Mouse (Mus musculus) ES-E14 (cell line): ENCODE data around the gene Pnp2. TPM values are rescaled to one million over a fixed set of nuclear protein-coding genes. Genes with fewer than 3 reads are reported as not detected.
A peak's percentile ranks its signal among the peaks of the same experiment; 100 is the strongest.
"Not testable (repeated sequence)": the region's sequence is repeated elsewhere in the genome, so short reads cannot be mapped to it uniquely, and the experiment has no call there.

ENCODE experiments used
- DNase-seq: peaks from one replicate; pipeline ENCODE4 v3.0.0-alpha.2; 2013; ENCODE audit warnings: low read depth, low spot score
- H3K27ac ChIP-seq: 2 replicates; pipeline ENCODE4 v1.5.1; 2012; ENCODE audit warnings: low read depth, mild to moderate bottlenecking, low read length, moderate library complexity, mixed read lengths; ENCODE audit not compliant: poor library complexity, insufficient read depth, severe bottlenecking
- H3K36me3 ChIP-seq: 2 replicates; pipeline ENCODE4 v1.6.1; 2012; ENCODE audit warnings: mild to moderate bottlenecking, low read length, moderate library complexity, mixed read lengths; ENCODE audit not compliant: control insufficient read depth, poor library complexity, insufficient read depth, severe bottlenecking
- H3K4me1 ChIP-seq, 2 experiments: fragments of 150-350 bp in 1 of 2; sonication (generic) in 1 of 2; 2 replicates each; pipeline ENCODE4 v1.6.1; 2012; ENCODE audit warnings: low read length in 2 of 2, mild to moderate bottlenecking in 1 of 2, mixed read lengths in 1 of 2; ENCODE audit not compliant: control insufficient read depth in 2 of 2, insufficient read depth in 2 of 2, poor library complexity in 1 of 2
- H3K4me3 ChIP-seq, 2 experiments: fragments of 150-350 bp in 1 of 2; sonication (generic) in 1 of 2; 2 replicates each; pipeline ENCODE4 v1.5.1; 2012; ENCODE audit warnings: low read length in 2 of 2, low read depth in 1 of 2, mild to moderate bottlenecking in 1 of 2, mixed read lengths in 1 of 2; ENCODE audit not compliant: insufficient read depth in 1 of 2, poor library complexity in 1 of 2, severe bottlenecking in 1 of 2
- H3K9ac ChIP-seq: 2 replicates; pipeline ENCODE4 v1.6.1; 2012; ENCODE audit warnings: low read depth, mild to moderate bottlenecking, low read length, mixed read lengths; ENCODE audit not compliant: poor library complexity, insufficient read depth, severe bottlenecking
- H3K9me3 ChIP-seq: fragments of 150-350 bp; sonication (generic); 2 replicates; pipeline ENCODE4 v1.6.1; 2012; ENCODE audit warnings: low read depth, mild to moderate bottlenecking, low read length; ENCODE audit not compliant: control insufficient read depth, insufficient read depth
- CHD2 ChIP-seq: IDR thresholded peaks from 2 replicates; pipeline ENCODE4 v1.6.1; 2014; ENCODE audit warnings: mild to moderate bottlenecking, low read depth, low read length, inconsistent platforms
- HCFC1 ChIP-seq: IDR thresholded peaks from 2 replicates; pipeline ENCODE4 v1.6.1; 2012; ENCODE audit warnings: low read length, inconsistent platforms, borderline replicate concordance; ENCODE audit not compliant: insufficient read depth
- MAFK ChIP-seq: IDR thresholded peaks from 2 replicates; pipeline ENCODE4 v1.6.1; 2014; ENCODE audit warnings: mild to moderate bottlenecking, low read depth, low read length, inconsistent platforms; ENCODE audit not compliant: insufficient read depth
- ZC3H11A ChIP-seq: IDR thresholded peaks from 2 replicates; pipeline ENCODE4 v1.6.1; 2012; ENCODE audit warnings: low read depth, mild to moderate bottlenecking, inconsistent platforms, low read length, borderline replicate concordance
- ZNF384 ChIP-seq: IDR thresholded peaks from 2 replicates; pipeline ENCODE4 v1.6.1; 2012; ENCODE audit warnings: low read depth, low read length, inconsistent platforms
- in situ Hi-C, 2 experiments: fragments of 600-800 bp; cut with MboI; formaldehyde crosslinking; loops; one replicate each; pipeline ENCODE4 v1.15.1; 2025; ENCODE audit warnings: low sequenced_read_pairs in 2 of 2, inconsistent platforms in 1 of 2; ENCODE audit not compliant: unreplicated experiment in 2 of 2
- total RNA-seq: library from RNA; depleted of rRNA; stranded (reverse); fragments of 300-350 nt; gene quantifications from 2 replicates; pipeline ENCODE4 v1.2.3, GENCODE M21; 2012

Pnp2 gene
- total RNA-seq, 1 experiment = 1.1 TPM

DNA sequence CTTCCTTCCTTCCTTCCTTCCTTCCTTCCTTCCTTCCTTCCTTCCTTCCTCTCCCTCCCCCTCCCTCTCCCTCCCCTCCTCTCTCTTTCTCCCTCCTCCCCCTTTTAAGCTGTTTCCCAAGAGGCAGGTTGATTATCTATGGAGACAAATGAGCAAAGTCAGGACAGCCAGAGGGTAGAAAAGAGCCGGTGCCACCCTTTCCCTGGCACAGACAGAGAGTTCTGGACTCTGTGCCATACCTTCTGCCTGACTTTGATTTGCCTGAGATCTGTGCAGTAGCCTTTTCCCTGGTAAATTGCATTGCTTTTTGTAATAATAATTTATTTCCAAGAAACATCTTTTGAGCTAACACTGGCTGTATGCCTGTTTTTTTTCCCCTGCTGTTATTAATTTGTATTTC is 13.2 kb downstream of the Pnp2 start:
- Histone ChIP-seq H3K9ac (no peak overlapping the region), H3K36me3 (peaks cover under 1% of the 10 kb centered on the region), H3K9me3 (no peaks in the 10 kb centered on the region), H3K4me3 (no peak overlapping the region), H3K27ac (peak overlapping the region; percentile 70; the same call in 1 of the 2 replicates), H3K4me1 (peaks cover 0 to 8% of the 10 kb centered on the region in 2 experiments; a peak in 1 of 4 replicates)
- in situ Hi-C loops = no loop called here
- TF ChIP-seq CHD2 (no peak), ZC3H11A (no peak), ZNF384 (no peak), MAFK (no peak), HCFC1 (no peak)
- no peak for DNase-seq

- TF ChIP-seq ZNF384 (peak; percentile 82), MAFK (no peak), CHD2 (no peak)
- Histone ChIP-seq H3K9ac (no peak overlapping the region), H3K4me1 (peaks cover 0 to 8% of the 10 kb centered on the region in 2 experiments; a peak in 1 of 4 replicates), H3K27ac (peak overlapping the region; percentile 91; the same call in 1 of the 2 replicates), H3K9me3 (no peaks in the 10 kb centered on the region), H3K36me3 (no peaks in the 10 kb centered on the region), H3K4me3 (no peak overlapping the region)
- peak; percentile 69 for DNase-seq
- in situ Hi-C loops = no loop called here
These were observed 14.1 kb downstream of the Pnp2 start for GRCm38 (mm10) chr14:50969558-50970544.

- in situ Hi-C loops = no loop called here
- H3K36me3 ChIP-seq = no peaks in the 10 kb centered on the region
- TF ChIP-seq ZC3H11A (no peak), CHD2 (no peak), MAFK (no peak), HCFC1 (no peak), ZNF384 (no peak)
- H3K4me3 ChIP-seq = no peak overlapping the region
- H3K4me1 ChIP-seq = peaks cover 0 to 8% of the 10 kb centered on the region in 2 experiments; a peak in 1 of 4 replicates
- no peak for DNase-seq
- H3K9me3 ChIP-seq = no peaks in the 10 kb centered on the region
- no peak overlapping the region for H3K9ac ChIP-seq
- peak overlapping the region; percentile 38; the same call in 1 of the 2 replicates for H3K27ac ChIP-seq
These were observed 15.0 kb downstream of the Pnp2 start for GRCm38 (mm10) chr14:50970822-50971221.

DNA sequence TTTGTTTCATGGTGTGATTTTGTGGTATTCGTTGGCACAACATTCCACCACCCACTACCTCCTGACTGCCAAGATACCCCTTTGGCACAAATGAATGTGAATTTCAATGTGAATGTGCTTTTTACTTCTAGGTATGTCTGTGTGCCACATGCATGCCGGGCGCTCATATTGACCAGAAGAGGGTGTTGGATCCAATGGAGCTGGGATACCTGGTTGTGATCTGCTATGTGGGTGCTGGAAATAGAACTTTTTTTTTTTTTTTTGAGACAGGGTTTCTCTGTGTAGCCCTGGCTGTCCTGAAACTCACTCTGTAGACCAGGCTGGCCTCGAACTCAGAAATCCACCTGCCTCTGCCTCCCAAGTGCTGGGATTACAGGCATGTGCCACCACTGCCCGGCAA is 17.3 kb downstream of the Pnp2 start:
- DNase-seq, H3K36me3 ChIP-seq, in situ Hi-C loops, H3K4me3 ChIP-seq, H3K9ac ChIP-seq, H3K9me3 ChIP-seq: not testable (repeated sequence)
- Histone ChIP-seq H3K27ac (peak overlapping the region; percentile 57; the same call in 1 of the 2 replicates), H3K4me1 (peaks cover 4 to 11% of the 10 kb centered on the region in 2 experiments; a peak in 2 of 4 replicates)
- TF ChIP-seq ZNF384 = peak; percentile 53; the same call in 1 of the 2 replicates
